Mouse (Mus musculus) adrenal gland, postnatal 25 days (tissue): ENCODE results near the gene Rfesd. TPM values are rescaled to one million over a fixed set of nuclear protein-coding genes. Genes with fewer than 3 reads are reported as not detected.

Source experiments
- DNase-seq: peaks from one replicate; pipeline ENCODE4 v3.0.0; 2021; ENCODE audit warnings: mixed read lengths
- total RNA-seq: library from RNA; stranded (reverse); gene quantifications from 2 replicates; pipeline ENCODE4 v1.2.3, GENCODE M21; 2021

Rfesd gene
- total RNA-seq, 1 experiment from 2014 or later: 30.7 TPM

DNA sequence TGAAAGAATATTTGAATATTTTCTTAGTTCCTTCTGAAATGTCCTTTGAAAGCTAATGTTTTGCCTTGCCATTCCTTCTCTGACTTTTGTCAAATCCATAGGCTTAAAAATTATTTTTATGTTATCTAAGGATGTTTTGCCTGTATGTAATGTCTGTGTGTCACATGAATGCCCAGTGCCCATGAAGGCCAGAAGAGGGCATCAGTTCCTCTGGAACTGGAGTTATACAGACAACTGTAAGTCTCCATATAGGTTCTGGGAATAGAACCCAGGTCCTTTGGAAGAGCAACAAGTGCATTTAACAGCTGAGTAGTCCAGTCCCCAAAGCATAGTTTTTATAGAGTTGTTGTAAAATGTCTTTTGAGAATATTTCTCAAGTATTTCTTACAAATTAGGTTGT lies 36.6 kb downstream of the Rfesd start:
- DNase-seq: no peak

DNA sequence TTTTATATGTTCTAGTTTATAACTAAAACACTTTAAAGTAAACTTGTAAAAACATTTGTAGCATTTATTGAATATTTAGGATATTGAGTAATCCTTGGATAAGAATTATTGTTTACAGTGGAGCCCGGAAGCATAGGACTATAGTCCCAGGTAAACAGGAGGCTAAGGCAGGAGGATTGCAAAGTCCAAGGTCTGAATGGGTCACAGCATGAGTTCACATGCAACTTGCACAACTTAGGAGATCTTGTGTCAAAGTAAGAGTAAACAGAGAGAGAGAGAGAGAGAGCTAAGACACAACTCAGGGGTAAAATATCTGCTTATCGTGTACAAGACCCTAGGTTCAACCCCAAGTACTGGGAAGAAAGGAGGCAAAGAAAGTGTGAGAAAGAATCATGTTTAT lies 41.9 kb downstream of the Rfesd start:
- no peak for DNase-seq

- no peak for DNase-seq
Observed at GRCm38 (mm10) chr13:75976218-75976617, 42.3 kb downstream of the Rfesd start.

- no peak for DNase-seq
Observed at GRCm38 (mm10) chr13:75975629-75976028, 42.9 kb downstream of the Rfesd start.

GRCm38 (mm10) chr13:75974481-75974880 lies 44.0 kb downstream of the Rfesd start:
- DNase-seq: no peak

DNA sequence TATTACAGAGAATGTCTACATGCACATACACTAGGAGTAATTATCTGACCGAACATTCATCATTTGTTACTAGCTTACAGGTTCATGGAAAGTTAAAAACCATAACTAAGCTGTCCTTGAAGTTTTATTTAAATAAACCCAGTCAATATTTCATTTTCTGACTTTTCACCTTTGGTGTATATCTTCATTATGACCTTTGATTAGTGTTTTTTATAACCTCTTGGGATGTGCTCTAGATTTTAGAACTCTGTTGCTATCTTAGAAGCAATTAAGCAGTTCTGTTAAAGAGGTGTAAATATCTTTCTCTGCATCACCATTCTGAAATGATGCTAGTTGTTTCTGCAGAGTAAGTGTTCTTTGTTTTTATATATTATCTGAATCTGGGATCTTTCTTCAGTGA lies 51.7 kb downstream of the Rfesd start, which contains the start of gene Spata9:
Spata9 (plus strand) TSS at position 301 of the 400 bp plus-strand sequence.
- no peak for DNase-seq

DNA sequence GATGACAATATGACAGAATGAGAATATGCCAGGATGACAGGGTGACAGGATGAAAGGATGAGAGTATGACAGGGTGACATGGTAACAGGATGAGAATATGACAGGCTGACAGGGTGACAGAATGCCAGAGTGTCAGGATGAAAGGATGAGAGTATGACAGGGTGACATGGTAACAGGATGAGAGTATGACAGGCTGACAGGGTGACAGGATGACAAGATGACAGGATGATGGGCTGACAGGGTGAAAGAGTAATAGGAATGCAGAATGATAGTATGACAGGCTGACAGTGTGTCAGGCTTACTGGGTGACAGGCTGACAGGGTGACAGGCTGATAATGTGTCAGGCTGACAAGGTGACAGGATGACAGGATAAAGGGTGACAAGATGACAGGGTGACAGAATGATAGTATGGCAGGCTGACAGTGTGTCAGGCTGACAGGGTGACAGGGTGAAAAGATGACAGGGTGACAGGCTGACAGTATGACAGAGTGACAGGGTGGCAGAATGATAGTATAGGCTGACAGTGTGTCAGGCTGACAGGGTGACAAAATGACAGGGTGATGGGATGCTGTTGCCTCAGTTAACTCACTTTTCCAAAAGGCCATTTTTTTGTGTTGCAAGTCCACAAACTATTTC lies 63.0 kb downstream of the Rfesd start:
- no peak for DNase-seq

Other genes with a start within 250 kb of the Rfesd start
- 16.7 and 20.6 TPM in 2 replicates for gene Glrx, start 178.9 kb downstream of the Rfesd start, total RNA-seq
- gene Rhobtb3, start 74.8 kb downstream of the Rfesd start, total RNA-seq: 7.7 and 9.3 TPM in 2 replicates
- not detected in 2 replicates for gene Spata9, start 51.6 kb downstream of the Rfesd start, total RNA-seq
- 0.15 TPM in 1 of 2 replicates, not detected in the other for gene Gpr150, start 38.3 kb upstream of the Rfesd start, total RNA-seq
- gene Arsk, start 79.9 kb upstream of the Rfesd start, total RNA-seq: 8.0 and 11.2 TPM in 2 replicates
- 33.6 and 34.1 TPM in 2 replicates for gene Ttc37, start 80.0 kb upstream of the Rfesd start, total RNA-seq